Mouse (Mus musculus) testis, adult 2 months (tissue): ENCODE results near the gene Fam72a.

Experiments used
- CTCF ChIP-seq: fragments of 200-500 bp; IDR thresholded peaks from 2 replicates; pipeline ENCODE4 v1.5.1; 2012; ENCODE audit warnings: low read depth, mild to moderate bottlenecking, inconsistent platforms, low read length, moderate library complexity; ENCODE audit not compliant: control insufficient read depth, insufficient read depth, insufficient replicate concordance
- POLR2A ChIP-seq: fragments of 200-500 bp; IDR thresholded peaks from 2 replicates; pipeline ENCODE4 v1.6.1; 2012; ENCODE audit warnings: low read depth, mild to moderate bottlenecking, inconsistent platforms, low read length, moderate library complexity; ENCODE audit not compliant: control insufficient read depth

DNA sequence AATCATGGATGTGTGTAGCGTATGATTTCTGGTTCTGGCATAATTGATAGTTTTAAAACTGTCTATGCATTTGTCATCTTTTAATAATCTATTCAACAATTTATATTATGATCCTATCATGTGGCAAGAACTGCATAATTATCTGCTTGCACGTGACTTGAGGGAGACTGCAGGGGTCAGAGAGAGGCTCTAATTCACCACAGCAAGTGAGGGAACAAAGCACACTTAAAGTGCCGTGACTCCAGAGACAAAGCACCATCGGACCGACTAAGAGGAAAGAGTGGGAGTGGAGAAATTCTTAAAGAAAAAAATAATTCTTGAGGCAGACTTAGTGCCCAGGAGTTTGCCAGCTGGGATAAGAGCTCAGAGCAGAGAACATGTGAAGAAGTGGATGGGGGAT lies 13.1 kb downstream of the Fam72a start:
- TF ChIP-seq CTCF, result no peak
- TF ChIP-seq POLR2A, result no peak
